Mouse (Mus musculus) frontal cortex, postnatal 25 days (tissue): ENCODE measurements around the gene Rnf213.
A peak's percentile ranks its signal among the peaks of the same experiment; 100 is the strongest.
"Not testable (repeated sequence)": the region's sequence is repeated elsewhere in the genome, so short reads cannot be mapped to it uniquely, and the experiment has no call there.

Experiments
- DNase-seq, 2 experiments: peaks; one replicate each; pipeline ENCODE4 v3.0.0; 2022; ENCODE audit warnings: low spot score in 2 of 2

Rnf213 gene

DNA sequence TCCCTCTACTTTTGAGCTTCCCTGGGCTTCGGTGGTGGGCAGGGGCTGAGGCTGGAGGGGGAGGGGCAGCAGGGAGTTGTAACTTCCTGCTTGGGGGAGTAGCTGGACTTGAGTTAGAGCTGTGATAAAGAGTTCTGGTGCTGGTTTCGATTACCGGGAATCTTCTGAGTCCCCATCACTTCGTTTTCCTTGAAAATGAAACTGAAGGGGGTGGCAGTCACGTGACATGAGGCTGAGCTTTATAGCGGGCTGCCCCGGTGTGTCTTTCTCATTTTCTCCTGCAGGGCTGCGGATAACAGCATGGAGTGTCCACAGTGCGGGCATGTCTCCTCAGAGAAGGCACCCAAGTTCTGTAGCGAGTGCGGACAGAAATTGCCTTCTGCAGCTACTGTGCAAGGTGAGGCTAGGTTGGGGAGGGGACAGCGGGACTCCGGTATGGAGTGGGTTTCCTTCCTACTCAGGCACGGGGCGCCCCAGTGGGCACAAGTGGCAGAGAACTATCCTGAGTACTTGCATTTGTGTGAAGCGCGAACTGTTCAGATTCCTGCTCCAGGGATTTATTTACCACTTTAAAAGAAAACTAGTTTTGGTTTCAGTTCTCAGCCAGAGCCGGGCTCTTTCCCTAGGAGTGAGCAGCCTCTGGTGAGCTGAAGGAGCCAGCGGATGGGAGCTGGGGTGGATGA, at the start of gene Rnf213:
Gene Rnf213, plus strand, starts transcription at position 301 of the 683 bp plus-strand sequence.
- DNase-seq = peak in 1 of 2 experiments; percentile 9

DNA sequence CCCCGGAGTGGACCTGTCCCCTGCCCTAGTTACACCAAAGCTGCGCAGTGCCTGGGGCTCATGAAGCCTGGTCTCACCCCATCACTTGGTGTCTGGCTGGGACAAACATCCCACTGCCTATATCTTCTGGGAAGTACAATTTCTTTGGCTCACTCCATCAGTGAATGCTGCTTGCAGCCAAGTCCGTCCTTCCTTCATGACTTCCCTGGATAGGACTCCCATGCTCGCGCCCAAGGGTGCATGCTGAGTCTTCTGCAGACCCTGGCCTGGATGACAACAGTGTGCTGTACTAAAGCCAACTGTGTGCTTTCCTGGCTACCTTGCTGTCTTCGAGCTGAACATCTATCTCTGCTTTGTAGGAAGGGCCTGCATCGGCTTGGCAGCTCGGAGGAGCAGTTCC, 48.7 kb upstream of the Rnf213 start:
- no peak for DNase-seq

DNA sequence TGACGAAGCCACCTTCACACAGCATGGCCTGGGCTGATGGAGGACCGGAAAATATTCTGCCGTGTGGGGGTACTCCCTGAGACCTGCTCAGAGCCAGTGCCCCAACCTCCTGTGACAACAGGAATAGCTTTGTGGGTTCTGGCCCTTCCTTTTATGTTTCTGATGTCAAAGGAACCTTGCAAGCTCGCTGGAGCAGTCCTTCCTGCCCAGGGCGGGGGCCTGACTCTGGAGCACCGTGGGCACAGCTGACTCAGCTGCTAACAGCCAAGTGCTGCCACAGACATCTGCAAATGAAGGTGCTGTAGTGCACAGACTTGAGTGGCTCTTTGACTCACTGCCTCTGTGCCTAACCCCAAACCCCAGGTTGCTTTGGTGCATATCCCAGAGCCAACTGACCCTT, 48.0 kb upstream of the Rnf213 start:
- no peak for DNase-seq

DNA sequence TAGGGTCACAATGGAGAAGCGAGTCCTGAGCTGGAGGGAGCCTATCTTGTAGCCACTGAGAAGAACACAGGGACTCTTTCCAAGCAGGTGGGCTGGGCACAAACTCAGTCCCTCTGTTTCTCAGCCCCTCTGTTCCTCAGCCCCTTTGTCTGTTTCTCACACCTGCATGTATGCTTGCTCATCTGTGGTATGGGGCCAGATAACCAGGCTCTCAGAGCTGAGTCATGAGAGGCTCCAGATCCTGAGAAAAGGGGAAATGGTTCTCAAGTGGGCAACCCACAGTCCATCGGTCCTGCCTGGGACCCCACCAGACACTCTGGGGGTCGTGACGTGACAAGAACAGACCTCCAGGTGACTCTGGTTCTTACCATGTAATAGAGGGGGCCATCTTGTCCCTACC, 45.8 kb upstream of the Rnf213 start:
- no peak for DNase-seq

DNA sequence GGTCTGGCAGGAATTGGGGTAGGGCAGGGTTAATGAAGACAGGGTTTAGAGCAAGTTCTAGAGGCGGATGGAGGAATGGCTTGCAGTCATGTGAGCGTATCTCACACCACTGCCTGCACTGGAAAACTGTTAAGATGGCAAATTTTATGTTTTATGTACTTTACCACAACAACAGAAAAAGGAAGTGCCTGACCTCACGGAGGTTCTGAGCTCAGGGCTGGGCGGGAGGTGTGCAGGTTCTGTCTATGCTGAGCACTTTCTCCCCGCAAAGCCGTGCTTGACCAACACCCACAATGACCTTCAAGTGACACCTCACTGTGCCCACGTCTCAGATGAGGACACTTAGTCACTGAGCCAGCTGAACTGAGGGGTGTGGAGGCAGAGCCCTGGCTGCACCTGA, 40.8 kb upstream of the Rnf213 start:
- no peak for DNase-seq

DNA sequence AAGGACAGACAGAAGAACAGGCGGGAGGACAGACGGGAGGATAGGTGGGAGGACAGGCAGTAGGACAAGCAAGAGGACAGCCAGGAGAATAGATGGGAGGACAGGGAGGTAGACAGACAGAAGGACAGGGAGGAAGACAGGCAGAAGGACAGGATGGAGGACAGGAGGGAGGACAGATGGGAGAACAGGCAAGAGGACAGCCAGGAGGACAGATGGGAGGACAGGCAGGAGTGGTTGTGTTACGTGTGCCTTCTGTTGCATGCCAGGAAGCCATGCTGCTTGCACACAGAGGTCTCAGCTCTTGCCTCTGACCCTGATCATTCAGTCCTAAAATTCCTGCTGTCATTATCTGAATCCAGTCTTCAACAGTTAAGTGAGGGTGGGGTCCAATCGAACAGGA, 39.0 kb upstream of the Rnf213 start:
- no peak for DNase-seq

DNA sequence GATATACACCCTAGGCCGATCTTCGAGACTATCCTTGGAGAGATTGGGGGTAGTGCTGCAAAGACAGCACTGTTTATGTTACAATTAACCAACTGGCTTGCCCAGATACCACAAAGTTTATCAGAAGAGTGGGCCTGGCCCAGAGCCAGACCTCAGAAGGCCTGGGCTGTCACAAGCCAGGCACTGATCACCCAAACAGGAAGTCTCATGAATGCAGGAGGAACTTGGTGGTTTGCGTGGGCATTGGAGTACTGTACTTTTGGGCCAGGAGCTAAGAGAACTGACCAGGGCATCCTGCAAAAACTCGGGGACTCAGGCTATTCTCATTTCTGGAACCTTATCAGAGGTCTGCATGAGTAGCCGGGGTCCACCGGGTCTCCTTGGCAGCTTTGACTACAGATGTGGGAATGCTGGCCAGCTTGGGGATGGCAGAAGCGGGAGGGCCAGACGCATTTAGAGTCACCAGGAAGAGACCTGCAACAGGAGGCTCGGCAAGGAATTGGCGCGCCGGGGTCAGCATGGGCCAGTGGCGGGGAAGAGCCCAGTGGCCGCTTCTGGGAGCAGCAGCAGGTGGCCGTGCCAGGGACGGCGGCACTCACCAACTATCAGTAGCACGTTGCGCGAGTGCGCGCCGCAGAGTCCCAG, 38.0 kb upstream of the Rnf213 start:
- DNase-seq = peak in 1 of 2 experiments; percentile 6

DNA sequence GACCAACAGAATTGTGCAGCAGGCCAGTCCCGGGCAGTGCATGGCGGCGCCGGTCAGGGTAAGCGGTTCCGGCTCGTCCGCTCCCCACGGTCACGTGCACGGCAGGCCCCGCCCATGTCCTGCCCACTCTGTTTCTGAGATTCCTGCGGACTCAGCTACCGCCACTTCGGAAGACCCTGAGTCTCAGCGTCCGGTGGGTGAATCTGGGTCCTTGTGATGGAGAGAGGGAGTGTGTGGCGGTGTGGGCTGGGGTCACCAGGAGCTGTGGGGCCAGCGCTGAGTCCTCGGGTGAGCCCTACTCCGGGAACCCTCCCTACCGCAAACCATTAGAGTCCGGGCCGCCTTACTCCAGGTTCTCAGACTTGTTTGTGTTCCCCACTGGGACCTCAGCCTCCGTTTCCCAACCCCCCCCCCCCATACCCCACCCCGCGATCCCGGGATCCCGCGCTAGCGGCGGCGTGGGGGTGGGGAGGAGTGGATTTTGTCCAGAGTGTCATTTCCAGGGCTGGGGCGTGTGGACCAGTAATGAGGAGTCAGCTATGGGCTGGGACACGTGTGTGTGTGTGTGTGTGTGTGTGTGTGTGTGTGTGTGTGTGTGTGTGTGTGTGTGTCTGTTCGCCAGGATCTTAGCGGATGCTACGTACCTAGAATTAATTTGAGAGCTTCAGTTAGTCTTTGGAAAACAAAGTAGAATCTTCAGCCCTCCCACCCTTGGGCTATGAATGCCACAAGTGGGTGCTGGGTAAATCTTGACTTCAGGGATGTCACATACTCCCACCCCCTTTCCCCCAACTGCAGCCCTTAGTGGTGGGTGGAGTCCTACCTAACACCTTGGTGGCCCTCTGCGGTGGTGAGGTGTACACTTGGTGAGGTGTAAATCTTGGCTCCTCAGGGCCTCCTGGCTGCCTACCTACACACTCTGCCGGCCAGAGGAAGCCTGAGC, 37.2 kb upstream of the Rnf213 start, which contains the start of the genes Sgsh and Slc26a11:
Gene Sgsh, minus strand, starts transcription at position 94 of the 943 bp plus-strand sequence.
Gene Slc26a11, plus strand, starts transcription at position 115 of the 943 bp plus-strand sequence.
- peak; percentile 41 to 54 for DNase-seq

DNA sequence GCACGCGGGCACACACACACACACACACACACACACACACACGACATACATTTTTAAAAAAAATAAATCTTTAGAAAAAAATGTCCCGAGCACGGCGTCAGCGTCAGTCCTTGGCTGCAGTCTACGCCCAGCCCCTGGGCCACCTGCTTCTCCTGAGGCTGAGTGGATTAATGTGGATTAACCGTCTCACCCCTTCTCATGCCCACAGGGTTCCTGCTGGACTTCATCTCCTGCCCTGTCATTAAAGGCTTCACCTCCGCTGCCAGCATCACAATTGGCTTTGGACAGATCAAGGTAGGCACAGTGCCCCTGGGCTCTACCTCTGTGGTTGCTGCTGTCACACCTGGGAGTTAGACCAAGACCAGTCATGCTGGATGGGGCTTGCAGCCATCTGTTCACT, 33.8 kb upstream of the Rnf213 start:
- no peak for DNase-seq

DNA sequence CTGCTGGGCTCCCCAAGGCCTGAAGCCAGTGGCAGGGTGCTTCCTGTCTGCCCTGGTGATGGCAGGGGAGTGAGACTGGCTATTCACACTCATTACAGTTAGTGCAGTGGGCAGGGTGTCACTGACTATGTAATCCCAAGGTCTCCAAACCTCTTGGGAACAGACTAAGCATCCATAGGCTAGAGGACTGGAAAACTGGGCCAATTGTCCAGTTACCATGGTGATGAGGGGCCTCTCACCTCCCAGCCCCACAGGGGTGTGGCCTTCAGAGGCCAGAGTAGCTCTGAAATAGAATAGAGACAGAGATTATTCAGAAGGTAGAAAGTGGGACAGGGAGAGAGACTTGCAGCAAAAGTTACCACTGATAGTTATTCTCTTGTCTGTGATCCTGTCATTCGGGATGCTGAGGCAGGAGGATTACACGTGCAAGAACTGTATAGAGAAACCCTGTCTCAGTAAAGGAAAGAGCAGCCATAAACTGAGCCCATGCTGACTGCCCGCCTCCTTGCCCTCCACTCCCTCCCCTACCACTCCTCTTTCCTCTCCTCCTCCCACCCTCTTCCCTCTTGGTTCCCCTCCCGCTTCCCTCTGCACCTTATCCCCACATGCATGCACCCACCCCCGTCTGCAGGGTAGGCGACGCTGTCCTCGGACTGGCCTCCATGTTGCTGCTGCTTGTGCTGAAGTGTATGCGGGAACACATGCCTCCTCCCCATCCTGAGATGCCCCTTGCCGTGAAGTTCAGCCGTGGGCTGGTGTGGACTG, 29.9 kb upstream of the Rnf213 start:
- DNase-seq = no peak

DNA sequence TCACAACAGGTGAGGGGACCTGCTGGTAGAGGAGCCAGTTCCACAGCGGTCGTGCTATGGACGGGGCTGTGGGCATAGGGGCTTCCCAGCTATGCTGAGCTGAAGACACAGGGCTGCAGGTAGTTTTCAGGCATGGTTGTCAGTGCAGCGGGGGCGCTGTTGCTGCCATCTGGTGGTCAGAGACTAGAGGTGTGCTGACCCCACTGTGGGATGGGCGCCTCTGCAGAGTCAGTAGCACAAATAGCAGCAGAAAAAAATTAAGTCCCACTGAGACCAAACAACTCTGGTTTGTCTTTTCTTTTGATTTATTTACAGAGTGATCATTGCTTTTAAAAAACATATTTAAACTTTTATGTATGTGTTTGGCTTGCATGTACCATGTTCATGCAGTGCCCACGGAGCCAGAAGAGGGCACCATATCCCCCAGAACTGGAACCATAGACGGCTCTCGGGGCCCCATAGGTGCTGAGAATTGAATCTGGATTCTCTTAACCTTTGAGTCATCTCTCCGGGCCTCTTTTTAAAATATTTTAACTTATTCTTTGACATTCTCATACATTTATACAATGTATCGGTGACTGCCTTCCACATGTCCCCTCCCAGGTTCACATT, 29.3 kb upstream of the Rnf213 start:
- peak; percentile 39 to 56 for DNase-seq

DNA sequence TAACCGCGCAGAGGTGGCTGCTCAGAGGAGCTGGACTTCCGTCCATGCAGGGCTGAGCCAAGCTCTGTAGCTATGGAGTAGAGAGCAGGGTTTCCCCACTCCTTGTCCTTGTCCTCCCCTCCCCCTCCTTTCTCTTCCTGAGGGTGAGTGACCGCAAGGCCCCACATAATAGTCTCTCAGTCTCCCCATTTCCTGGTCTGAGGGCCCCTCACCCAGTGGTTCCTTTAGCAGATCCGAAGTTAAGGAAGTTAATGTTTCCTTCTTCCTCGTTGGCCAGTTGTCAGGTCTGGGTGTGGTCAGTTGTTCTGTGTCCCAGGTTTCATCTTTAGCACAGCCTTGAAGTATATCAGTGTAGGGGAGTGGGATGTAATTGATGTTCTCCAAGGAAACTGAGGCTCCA, 17.5 kb upstream of the Rnf213 start:
- DNase-seq = no peak

DNA sequence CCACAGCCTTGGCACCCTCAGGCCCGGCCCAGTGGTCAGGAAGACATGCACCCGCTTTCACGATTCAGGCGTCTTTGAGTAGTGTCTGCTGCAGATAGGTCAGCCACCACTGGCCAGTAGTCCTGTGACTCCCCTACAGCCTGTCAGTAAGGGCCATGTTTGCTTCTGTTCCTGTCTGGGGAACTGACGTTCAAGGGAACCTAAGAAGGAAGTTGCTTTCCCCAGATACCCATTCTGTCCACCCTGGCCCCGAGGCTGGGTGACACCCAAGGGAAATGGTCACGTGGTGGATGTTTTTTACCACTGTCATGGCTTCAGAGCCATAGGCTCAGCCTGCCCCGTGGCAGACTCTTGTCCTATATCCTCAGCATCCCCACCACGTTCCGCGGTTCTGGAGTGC, 15.6 kb upstream of the Rnf213 start:
- DNase-seq = no peak

DNA sequence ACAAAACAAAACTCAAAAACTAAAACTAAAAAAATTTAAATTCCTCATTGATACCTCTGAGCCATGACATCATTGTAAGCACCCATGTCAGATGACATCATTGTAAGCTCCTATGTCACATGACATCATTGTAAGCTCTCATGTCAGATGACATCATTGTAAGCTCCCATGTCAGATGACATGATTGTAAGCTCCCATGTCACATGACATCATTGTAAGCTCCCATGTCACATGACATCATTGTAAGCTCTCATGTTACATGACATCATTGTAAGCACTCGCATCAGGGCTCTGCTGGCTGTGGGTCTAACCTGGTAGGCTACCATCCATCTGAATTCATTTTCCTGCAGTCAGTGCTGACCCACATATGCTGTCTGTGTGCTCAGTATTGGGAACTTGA, 14.3 kb upstream of the Rnf213 start:
- no peak for DNase-seq

DNA sequence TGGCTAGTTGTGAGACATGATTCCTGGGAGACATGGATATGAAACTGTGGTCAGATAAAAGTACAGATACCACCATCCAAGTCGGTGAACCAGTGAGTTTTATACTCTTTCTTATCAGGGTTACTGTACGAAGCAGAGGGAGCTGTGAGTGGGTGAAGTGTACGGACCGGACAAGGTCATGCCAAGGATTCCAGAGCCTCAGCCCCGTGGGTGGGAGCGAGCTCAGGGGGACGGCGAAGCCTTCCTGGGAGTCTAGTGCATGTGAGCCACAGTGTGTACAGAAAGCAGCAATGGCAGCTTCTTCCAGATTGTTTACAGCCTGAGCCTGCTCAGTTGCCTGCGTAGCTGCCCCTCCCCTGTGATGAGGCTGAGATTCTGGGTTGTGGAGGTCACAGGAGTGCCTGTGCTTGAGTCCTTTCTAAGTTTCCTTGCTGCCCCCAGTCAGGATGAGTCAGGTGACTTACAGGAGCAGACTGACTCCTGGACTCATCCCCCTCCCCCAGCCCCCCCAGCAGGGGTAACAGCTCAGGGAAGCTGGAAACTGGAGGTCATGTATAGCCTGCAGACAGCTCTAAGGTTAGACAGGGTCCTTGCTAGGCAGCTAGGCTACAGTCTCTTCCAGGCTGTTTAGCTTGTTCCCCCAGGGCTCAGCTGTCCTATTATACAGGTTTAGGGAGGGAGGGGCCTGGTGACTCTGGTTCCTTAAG, 11.1 kb upstream of the Rnf213 start:
- no peak for DNase-seq

DNA sequence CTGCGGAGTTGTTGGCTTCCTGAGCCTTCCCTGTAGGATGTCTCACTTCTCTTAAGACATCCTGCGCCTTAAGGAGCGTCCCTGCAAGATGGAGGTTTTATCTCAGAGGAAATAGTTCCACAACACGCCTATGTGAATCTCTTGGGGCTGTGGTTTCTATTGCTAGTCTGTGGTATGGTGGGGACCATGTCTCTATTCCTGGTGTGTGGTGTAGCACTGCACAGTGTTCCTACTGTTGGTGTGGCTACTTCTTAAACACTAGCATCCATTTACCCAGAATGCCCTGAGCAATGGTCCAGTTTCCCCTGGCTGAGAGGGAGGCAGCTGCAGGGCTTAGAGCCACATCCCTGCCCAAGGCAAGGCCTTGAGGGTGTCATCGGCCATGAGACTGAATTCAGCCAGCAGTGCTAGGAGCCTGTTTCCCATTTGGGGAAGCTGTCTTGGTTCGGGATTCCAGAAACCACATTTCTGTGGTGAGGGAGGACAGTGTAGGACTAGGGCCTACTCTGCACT, 10.5 kb upstream of the Rnf213 start:
- no peak for DNase-seq

DNA sequence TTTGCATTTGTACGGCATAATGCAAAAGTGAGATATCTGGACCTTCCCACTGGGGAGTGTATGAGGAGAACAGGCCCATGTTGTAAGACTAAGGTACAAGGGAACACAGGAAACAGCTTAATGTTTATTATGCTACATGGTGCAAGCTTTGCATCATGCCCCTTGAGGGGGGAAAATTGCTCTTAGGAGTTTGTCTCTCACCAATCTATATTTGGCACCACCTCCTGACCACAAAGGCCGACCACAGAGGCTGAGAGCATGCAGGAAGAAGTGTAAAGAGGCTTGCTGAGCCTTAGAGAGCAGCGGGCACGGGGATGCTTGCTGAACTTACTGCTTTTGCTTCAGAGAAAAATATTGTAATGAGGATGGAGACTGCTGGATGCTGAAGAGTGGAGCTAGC, 8.0 kb upstream of the Rnf213 start:
- DNase-seq = no peak

DNA sequence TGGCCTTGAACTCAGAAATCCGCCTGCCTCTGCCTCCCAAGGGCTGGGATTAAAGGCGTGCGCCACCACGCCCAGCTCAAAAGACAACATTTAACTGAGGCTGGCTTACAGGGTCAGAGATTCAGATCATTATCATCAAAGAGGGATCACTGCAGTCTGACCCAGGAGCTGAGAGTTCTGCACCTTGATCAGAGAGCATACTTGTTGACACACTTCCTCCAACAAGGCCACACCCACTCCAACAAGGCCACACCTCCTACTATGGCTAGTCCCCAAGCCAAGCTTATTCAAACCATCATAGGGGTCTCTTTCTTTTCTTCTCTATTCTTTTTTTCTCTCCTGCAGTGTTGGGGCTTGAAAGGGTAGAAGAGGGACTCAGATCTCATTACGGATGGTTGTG, 6.6 kb upstream of the Rnf213 start:
- no peak for DNase-seq

DNA sequence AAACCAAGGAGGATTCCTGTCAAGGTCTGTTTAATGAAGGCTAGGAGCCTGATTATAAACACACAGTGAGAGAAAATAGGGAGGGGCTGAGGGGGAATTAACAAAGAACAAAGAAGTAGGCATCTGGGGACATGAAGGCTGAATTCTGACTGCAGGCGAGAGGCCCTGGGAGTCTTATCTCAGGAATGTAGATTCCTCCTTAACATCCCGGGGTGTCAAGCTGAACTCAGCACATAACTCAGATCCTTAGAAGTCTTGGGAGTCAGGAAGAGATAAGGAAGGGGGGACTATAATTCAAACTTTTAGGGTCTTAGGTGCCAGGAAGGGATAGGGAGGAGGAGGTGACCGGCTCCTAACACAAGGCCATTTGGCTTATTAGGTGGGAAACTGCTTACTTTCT, 5.6 kb upstream of the Rnf213 start:
- not testable (repeated sequence) for DNase-seq

DNA sequence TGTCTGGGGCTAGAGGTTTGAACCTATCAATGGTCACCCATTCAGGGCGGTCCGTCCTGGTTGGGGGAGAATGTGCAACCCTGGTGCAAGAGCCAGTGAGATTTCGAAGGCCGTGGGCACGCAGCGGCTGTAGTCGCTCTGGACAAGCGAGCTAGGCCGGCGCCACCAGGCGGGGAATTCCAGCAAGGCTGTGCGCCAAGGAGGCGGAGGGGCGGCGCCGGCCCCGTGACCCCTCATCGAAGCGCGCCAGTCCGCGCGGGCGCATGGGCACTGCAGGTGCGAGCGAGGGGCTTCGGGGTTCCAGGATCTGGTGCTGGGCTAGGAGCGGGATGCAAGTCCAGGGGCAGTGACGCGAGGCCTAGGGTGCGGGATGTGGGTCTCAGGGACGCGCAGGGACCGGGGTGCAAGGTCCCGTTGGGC, 3.0 kb upstream of the Rnf213 start:
- DNase-seq = peak; percentile 9 to 33
